Mouse (Mus musculus) adrenal gland, adult 18-20 months (tissue): ENCODE data around the gene Ankrd55. TPM values are rescaled to one million over a fixed set of nuclear protein-coding genes. Genes with fewer than 3 reads are reported as not detected.

Experiments
- total RNA-seq, 2 experiments: library from RNA; stranded (reverse); gene quantifications; 1 replicate in 1 of 2; 2 replicates in 1 of 2; pipeline ENCODE4 v1.2.3; 2021

Ankrd55 gene
- total RNA-seq, 2 experiments from 2014 or later = 0.80 to 4.8 TPM

Other genes starting within 250 kb of the Ankrd55 start
- 100 to 1,000 TPM; 266 to 319 TPM for gene Il6st, start 175.6 kb downstream of the Ankrd55 start, total RNA-seq